Mouse (Mus musculus): ENCODE data around the gene Elmsan1.

DNA sequence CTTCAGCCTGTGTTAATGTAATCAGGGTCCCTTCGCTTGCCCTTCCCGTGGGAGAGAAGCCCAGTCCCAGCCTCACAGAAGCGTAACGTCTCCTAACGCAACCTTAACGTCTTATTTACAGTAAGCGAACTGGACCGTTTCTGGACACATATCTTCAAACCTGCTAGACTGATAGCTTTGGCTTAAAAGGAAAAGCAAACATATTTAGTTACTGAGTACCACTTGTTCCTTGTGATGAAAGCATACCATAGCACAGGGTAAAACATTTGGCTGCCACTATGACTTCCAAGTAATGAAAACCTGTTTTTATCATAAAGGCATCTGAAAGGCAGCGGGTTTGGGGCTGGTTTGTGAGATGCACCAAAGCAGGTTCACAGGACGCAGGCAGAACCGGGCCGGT is 92.8 kb downstream of the Elmsan1 start:
- TF ChIP-seq CTCF (conservative IDR thresholded peaks at IDR 0.05; ENCODE audit: insufficient read depth, insufficient read length, low read depth, low read length) (no peak), POLR2A (IDR thresholded peaks at IDR 0.05; ENCODE audit: low read depth, low read length) (no peak)

Measured in kidney, adult 2 months (tissue).